Mouse (Mus musculus) lung, embryonic 15.5 days (tissue): Measurements from ENCODE around the gene Kdm6b. TPM values are rescaled to one million over a fixed set of nuclear protein-coding genes. Genes with fewer than 3 reads are reported as not detected.

Experiments used
- ATAC-seq: fragments of 200-750 bp; cut with Nextera tagmentation; 2 replicates; pipeline ENCODE4 v1.8.0; 2017; ENCODE audit warnings: moderate number of reproducible peaks, borderline replicate concordance; ENCODE audit not compliant: low FRiP score, low TSS enrichment; ENCODE audit errors: extremely low read depth
- H3K27ac ChIP-seq: fragments of 300-500 bp; sonication (generic); 2 replicates; pipeline ENCODE4 v1.5.1; 2015; ENCODE audit warnings: moderate library complexity, mild to moderate bottlenecking, inconsistent platforms
- H3K27me3 ChIP-seq: fragments of 300-500 bp; sonication (generic); 2 replicates; pipeline ENCODE4 v1.6.1; 2015; ENCODE audit warnings: inconsistent platforms
- H3K36me3 ChIP-seq: fragments of 300-500 bp; sonication (generic); 2 replicates; pipeline ENCODE4 v1.6.1; 2015; ENCODE audit warnings: inconsistent platforms
- H3K4me1 ChIP-seq: fragments of 300-500 bp; sonication (generic); 2 replicates; pipeline ENCODE4 v1.6.1; 2015; ENCODE audit warnings: inconsistent platforms
- H3K4me2 ChIP-seq: fragments of 300-500 bp; sonication (generic); 2 replicates; pipeline ENCODE4 v1.6.1; 2015; ENCODE audit warnings: inconsistent platforms, mild to moderate bottlenecking, moderate library complexity
- H3K4me3 ChIP-seq: fragments of 300-500 bp; sonication (generic); 2 replicates; pipeline ENCODE4 v1.5.1; 2015; ENCODE audit warnings: mild to moderate bottlenecking, inconsistent platforms
- H3K9ac ChIP-seq: fragments of 300-500 bp; sonication (generic); 2 replicates; pipeline ENCODE4 v1.6.1; 2015; ENCODE audit warnings: inconsistent platforms
- H3K9me3 ChIP-seq: fragments of 300-500 bp; sonication (generic); 2 replicates; pipeline ENCODE4 v1.6.1; 2016; ENCODE audit warnings: inconsistent platforms
- whole genome bisulfite sequencing: fragments of 180-500 bp; shearing (Covaris S2); methylation state at CpG from one replicate; pipeline ENCODE4 v1.1.7; 2015; 5-methylcytosine and 5-hydroxymethylcytosine counted together
- polyA plus RNA-seq: library from polyadenylated mRNA; unstranded; fragments of >200 nt; fragmentation: Nextera tagmentation; extraction: Ambion mirVana; gene quantifications from 2 replicates; pipeline ENCODE4 v1.2.1, GENCODE M21; 2015

The Kdm6b gene
- 22.7 and 23.4 TPM in 2 replicates for polyA plus RNA-seq

GRCm38 (mm10) chr11:69413221-69414181 is at the start of gene Kdm6b:
TSS of gene Kdm6b (minus strand) at chr11:69413675.
- no peaks in the 10 kb centered on the region for H3K36me3 ChIP-seq
- no peaks in the 10 kb centered on the region for H3K27me3 ChIP-seq
- no peak for ATAC-seq
- WGBS = 32% methylated on average over 12 of the region's 12 CpGs
- H3K4me3 ChIP-seq = peak within 1 kb of the TSS; percentile 62
- no peaks in the 10 kb centered on the region for H3K9me3 ChIP-seq
- peaks cover 51% of the 10 kb centered on the region for H3K4me1 ChIP-seq
- H3K4me2 ChIP-seq = peak within 1 kb of the TSS; percentile 99
- H3K9ac ChIP-seq = peak within 1 kb of the TSS; percentile 10; the same call in 1 of the 2 replicates
- H3K27ac ChIP-seq = peak within 1 kb of the TSS; percentile 96

GRCm38 (mm10) chr11:69461568-69461967 is 48.1 kb upstream of the Kdm6b start:
- no peak overlapping the region for H3K4me2 ChIP-seq
- ATAC-seq = no peak
- WGBS = 38% methylated on average over 5 of the region's 5 CpGs
- H3K36me3 ChIP-seq = no peaks in the 10 kb centered on the region
- H3K4me3 ChIP-seq = no peak overlapping the region
- H3K27me3 ChIP-seq = no peaks in the 10 kb centered on the region
- no peak overlapping the region for H3K27ac ChIP-seq
- no peaks in the 10 kb centered on the region for H3K9me3 ChIP-seq
- H3K9ac ChIP-seq = no peak overlapping the region; the same call in 1 of the 2 replicates
- peaks cover 6% of the 10 kb centered on the region for H3K4me1 ChIP-seq

- H3K36me3 ChIP-seq = no peaks in the 10 kb centered on the region
- H3K9ac ChIP-seq = no peak overlapping the region
- no peak overlapping the region for H3K27ac ChIP-seq
- no peak overlapping the region for H3K4me3 ChIP-seq
- H3K4me1 ChIP-seq = peaks cover 6% of the 10 kb centered on the region
- ATAC-seq = peak; percentile 63; the same call in 1 of the 2 replicates
- no peaks in the 10 kb centered on the region for H3K27me3 ChIP-seq
- no peak overlapping the region for H3K4me2 ChIP-seq
- no peaks in the 10 kb centered on the region for H3K9me3 ChIP-seq
- 52% methylated on average over 4 of the region's 4 CpGs for WGBS
Observed at GRCm38 (mm10) chr11:69459883-69460282, 46.4 kb upstream of the Kdm6b start.

GRCm38 (mm10) chr11:69457006-69457579 is 43.6 kb upstream of the Kdm6b start:
- H3K9ac ChIP-seq = no peak overlapping the region
- no peaks in the 10 kb centered on the region for H3K27me3 ChIP-seq
- peaks cover 15% of the 10 kb centered on the region for H3K4me1 ChIP-seq
- no peak for ATAC-seq
- H3K4me2 ChIP-seq = no peak overlapping the region
- no peaks in the 10 kb centered on the region for H3K9me3 ChIP-seq
- no peak overlapping the region for H3K27ac ChIP-seq
- H3K36me3 ChIP-seq = no peaks in the 10 kb centered on the region
- WGBS = 27% methylated on average over 6 of the region's 6 CpGs
- no peak overlapping the region for H3K4me3 ChIP-seq

GRCm38 (mm10) chr11:69452114-69452867 is 38.8 kb upstream of the Kdm6b start:
- whole genome bisulfite sequencing = 45% methylated on average over 23 of the region's 23 CpGs
- H3K27ac ChIP-seq = peak overlapping the region; percentile 63; the same call in 1 of the 2 replicates
- H3K9ac ChIP-seq = no peak overlapping the region; the same call in 1 of the 2 replicates
- peak overlapping the region; percentile 15; the same call in 1 of the 2 replicates for H3K4me3 ChIP-seq
- no peaks in the 10 kb centered on the region for H3K36me3 ChIP-seq
- ATAC-seq = 0 out of 2 replicates have a peak, but pooled peaks have one; percentile 14
- no peaks in the 10 kb centered on the region for H3K9me3 ChIP-seq
- no peaks in the 10 kb centered on the region for H3K27me3 ChIP-seq
- peak overlapping the region; percentile 34; the same call in 1 of the 2 replicates for H3K4me2 ChIP-seq
- peaks cover 16% of the 10 kb centered on the region for H3K4me1 ChIP-seq

GRCm38 (mm10) chr11:69447299-69447698 is 33.8 kb upstream of the Kdm6b start:
- Histone ChIP-seq H3K27me3 (no peaks in the 10 kb centered on the region), H3K4me3 (no peak overlapping the region), H3K36me3 (no peaks in the 10 kb centered on the region), H3K4me2 (no peak overlapping the region), H3K9ac (no peak overlapping the region), H3K27ac (no peak overlapping the region), H3K9me3 (no peaks in the 10 kb centered on the region; the same call in 1 of the 2 replicates), H3K4me1 (peaks cover 17% of the 10 kb centered on the region)
- 86% methylated on average over 7 of the region's 7 CpGs for WGBS
- ATAC-seq = no peak

- Histone ChIP-seq H3K9me3 (no peaks in the 10 kb centered on the region; the same call in 1 of the 2 replicates), H3K36me3 (no peaks in the 10 kb centered on the region), H3K4me3 (no peak overlapping the region), H3K27me3 (no peaks in the 10 kb centered on the region), H3K9ac (no peak overlapping the region), H3K27ac (peak overlapping the region; percentile 38; the same call in 1 of the 2 replicates), H3K4me1 (peaks cover 13% of the 10 kb centered on the region), H3K4me2 (no peak overlapping the region)
- ATAC-seq = peak; percentile 72
- 6% methylated on average over 5 of the region's 5 CpGs for WGBS
Observed at GRCm38 (mm10) chr11:69443328-69443727, 29.9 kb upstream of the Kdm6b start.

GRCm38 (mm10) chr11:69437291-69437690 is 23.8 kb upstream of the Kdm6b start:
- no peak overlapping the region for H3K4me3 ChIP-seq
- no peak overlapping the region for H3K9ac ChIP-seq
- 31% methylated on average over 3 of the region's 3 CpGs for WGBS

GRCm38 (mm10) chr11:69433189-69433588 is 19.7 kb upstream of the Kdm6b start:
- H3K4me1 ChIP-seq = peaks cover 20% of the 10 kb centered on the region
- no peak overlapping the region for H3K27ac ChIP-seq
- H3K9ac ChIP-seq = no peak overlapping the region
- no peaks in the 10 kb centered on the region for H3K9me3 ChIP-seq
- no peak for ATAC-seq
- H3K4me3 ChIP-seq = no peak overlapping the region
- H3K36me3 ChIP-seq = no peaks in the 10 kb centered on the region
- no peaks in the 10 kb centered on the region for H3K27me3 ChIP-seq
- WGBS = 54% methylated on average over 6 of the region's 6 CpGs
- H3K4me2 ChIP-seq = no peak overlapping the region

More at GRCm38 (mm10) chr11:69437291-69437690, 23.8 kb upstream of the Kdm6b start:
- Histone ChIP-seq H3K27me3 (no peaks in the 10 kb centered on the region), H3K4me1 (peaks cover 6% of the 10 kb centered on the region), H3K36me3 (no peaks in the 10 kb centered on the region), H3K9me3 (no peaks in the 10 kb centered on the region), H3K4me2 (no peak overlapping the region), H3K27ac (no peak overlapping the region)
- no peak for ATAC-seq

GRCm38 (mm10) chr11:69432640-69432982 is 19.1 kb upstream of the Kdm6b start:
- Histone ChIP-seq H3K27ac (no peak overlapping the region), H3K36me3 (no peaks in the 10 kb centered on the region), H3K27me3 (no peaks in the 10 kb centered on the region), H3K4me2 (peak overlapping the region; percentile 47), H3K9me3 (no peaks in the 10 kb centered on the region), H3K4me3 (no peak overlapping the region), H3K9ac (0 out of 2 replicates have a peak overlapping the region, but pooled peaks have one; percentile 16), H3K4me1 (peaks cover 20% of the 10 kb centered on the region)
- WGBS = 54% methylated on average over 11 of the region's 11 CpGs
- ATAC-seq = peak; percentile 9; the same call in 1 of the 2 replicates
